Mouse (Mus musculus) MEL (cell line): Measurements from ENCODE around the gene B430306N03Rik. TPM values are rescaled to one million over a fixed set of nuclear protein-coding genes. Genes with fewer than 3 reads are reported as not detected.

Source experiments
- DNase-seq: peaks from one replicate; pipeline ENCODE4 v3.0.0; 2011; ENCODE audit warnings: low read depth, low spot score
- H3K27ac ChIP-seq: 2 replicates; pipeline ENCODE4 v1.5.1; 2012; ENCODE audit warnings: low read depth, mild to moderate bottlenecking, control low read depth, low read length, moderate library complexity; ENCODE audit not compliant: control insufficient read depth
- H3K27me3 ChIP-seq, 2 experiments: fragments of 150-350 bp in 1 of 2; sonication (generic) in 1 of 2; 2 replicates each; pipeline ENCODE4 v1.6.1; 2012; ENCODE audit warnings: low read length in 2 of 2, mild to moderate bottlenecking in 2 of 2, improper control_type of control experiment in 1 of 2, moderate library complexity in 1 of 2; ENCODE audit not compliant: insufficient read depth in 2 of 2, control insufficient read depth in 1 of 2
- H3K36me3 ChIP-seq, 2 experiments: 2 replicates each; pipeline ENCODE4 v1.6.1; 2012 to 2014; ENCODE audit warnings: low read length in 2 of 2, improper control_type of control experiment in 1 of 2, inconsistent platforms in 1 of 2, mild to moderate bottlenecking in 1 of 2; ENCODE audit not compliant: insufficient read depth in 2 of 2, control insufficient read depth in 1 of 2
- H3K4me1 ChIP-seq, 2 experiments: fragments of 150-350 bp in 1 of 2; sonication (generic) in 1 of 2; 2 replicates each; pipeline ENCODE4 v1.6.1; 2012; ENCODE audit warnings: low read length in 2 of 2, improper control_type of control experiment in 1 of 2, mild to moderate bottlenecking in 1 of 2; ENCODE audit not compliant: insufficient read depth in 2 of 2, control insufficient read depth in 1 of 2
- H3K4me3 ChIP-seq, 2 experiments: fragments of 150-350 bp in 1 of 2; sonication (generic) in 1 of 2; 2 replicates each; pipeline ENCODE4 v1.5.1; 2012; ENCODE audit warnings: low read depth in 2 of 2, low read length in 2 of 2, mild to moderate bottlenecking in 2 of 2, moderate library complexity in 2 of 2, control low read depth in 1 of 2, improper control_type of control experiment in 1 of 2; ENCODE audit not compliant: control insufficient read depth in 1 of 2, insufficient read depth in 1 of 2
- H3K79me2 ChIP-seq: 2 replicates; pipeline ENCODE4 v1.6.1; 2012; ENCODE audit warnings: mild to moderate bottlenecking, low read length, moderate library complexity; ENCODE audit not compliant: control insufficient read depth, poor library complexity, insufficient read depth
- H3K9ac ChIP-seq: 2 replicates; pipeline ENCODE4 v1.6.1; 2012; ENCODE audit warnings: low read depth, mild to moderate bottlenecking, control low read depth, low read length, moderate library complexity; ENCODE audit not compliant: control insufficient read depth, poor library complexity, severe bottlenecking
- H3K9me3 ChIP-seq: fragments of 150-350 bp; sonication (generic); replicated peaks from 2 replicates; pipeline ENCODE4 v1.6.1; 2012; ENCODE audit warnings: mild to moderate bottlenecking, low read length, improper control_type of control experiment, moderate library complexity; ENCODE audit not compliant: insufficient read depth
- BHLHE40 ChIP-seq: IDR thresholded peaks from 2 replicates; pipeline ENCODE4 v1.6.1; 2012; ENCODE audit warnings: low read depth, mild to moderate bottlenecking, inconsistent platforms, low read length, improper control_type of control experiment, borderline replicate concordance
- CHD1 ChIP-seq: IDR thresholded peaks from 2 replicates; pipeline ENCODE4 v1.6.1; 2012; ENCODE audit warnings: low read depth, mild to moderate bottlenecking, inconsistent platforms, low read length, improper control_type of control experiment
- CTCF ChIP-seq, 3 experiments: IDR thresholded peaks in 2 of 3; conservative IDR thresholded peaks in 1 of 3; 2 replicates each; pipeline ENCODE4 v1.5.1; 2011 to 2012; ENCODE audit warnings: low read length in 3 of 3, low read depth in 2 of 3, mild to moderate bottlenecking in 2 of 3, improper control_type of control experiment in 1 of 3, inconsistent platforms in 1 of 3, mixed read lengths in 1 of 3, moderate library complexity in 1 of 3; ENCODE audit not compliant: control insufficient read depth in 1 of 3, insufficient read depth in 1 of 3, poor library complexity in 1 of 3, severe bottlenecking in 1 of 3
- ELF1 ChIP-seq: IDR thresholded peaks from 2 replicates; pipeline ENCODE4 v1.6.1; 2014; ENCODE audit warnings: low read depth, mild to moderate bottlenecking, inconsistent platforms, low read length, improper control_type of control experiment, moderate library complexity
- ETS1 ChIP-seq: IDR thresholded peaks from 2 replicates; pipeline ENCODE4 v1.6.1; 2012; ENCODE audit warnings: low read depth, mild to moderate bottlenecking, inconsistent platforms, low read length, improper control_type of control experiment, moderate library complexity
- HCFC1 ChIP-seq: IDR thresholded peaks from 2 replicates; pipeline ENCODE4 v1.6.1; 2012; ENCODE audit warnings: low read depth, mild to moderate bottlenecking, inconsistent platforms, low read length, improper control_type of control experiment, moderate library complexity
- JUND ChIP-seq: IDR thresholded peaks from 2 replicates; pipeline ENCODE4 v1.6.1; 2011; ENCODE audit warnings: low read depth, mild to moderate bottlenecking, improper control_type of control experiment, low read length
- MAFK ChIP-seq: IDR thresholded peaks from 2 replicates; pipeline ENCODE4 v1.6.1; 2011; ENCODE audit warnings: low read depth, mild to moderate bottlenecking, low read length, improper control_type of control experiment, borderline replicate concordance
- MAZ ChIP-seq: IDR thresholded peaks from 2 replicates; pipeline ENCODE4 v1.6.1; 2012; ENCODE audit warnings: low read depth, mild to moderate bottlenecking, inconsistent platforms, low read length, improper control_type of control experiment
- MEF2A ChIP-seq: IDR thresholded peaks from 2 replicates; pipeline ENCODE4 v1.6.1; 2014; ENCODE audit warnings: low read depth, mild to moderate bottlenecking, inconsistent platforms, low read length, improper control_type of control experiment; ENCODE audit not compliant: poor library complexity, insufficient replicate concordance, severe bottlenecking; ENCODE audit errors: extremely low read depth
- MXI1 ChIP-seq: IDR thresholded peaks from 2 replicates; pipeline ENCODE4 v1.6.1; 2011; ENCODE audit warnings: mild to moderate bottlenecking, low read depth, low read length, improper control_type of control experiment
- NELFE ChIP-seq: IDR thresholded peaks from 2 replicates; pipeline ENCODE4 v1.6.1; 2011; ENCODE audit warnings: low read depth, low read length, improper control_type of control experiment
- NRF1 ChIP-seq: IDR thresholded peaks from 2 replicates; pipeline ENCODE4 v1.6.1; 2014; ENCODE audit warnings: low read depth, mild to moderate bottlenecking, inconsistent platforms, low read length, improper control_type of control experiment, moderate library complexity; ENCODE audit not compliant: poor library complexity, insufficient read depth, severe bottlenecking
- POLR2A ChIP-seq, 2 experiments: IDR thresholded peaks; 2 replicates each; pipeline ENCODE4 v1.6.1; 2011 to 2012; ENCODE audit warnings: low read length in 2 of 2, mild to moderate bottlenecking in 2 of 2, control low read depth in 1 of 2, improper control_type of control experiment in 1 of 2, low read depth in 1 of 2, moderate library complexity in 1 of 2; ENCODE audit not compliant: control insufficient read depth in 1 of 2, insufficient read depth in 1 of 2, poor library complexity in 1 of 2
- POLR2AphosphoS5 ChIP-seq: IDR thresholded peaks from 2 replicates; pipeline ENCODE4 v1.6.1; 2012; ENCODE audit warnings: low read depth, borderline replicate concordance, mild to moderate bottlenecking, inconsistent platforms, low read length, moderate library complexity, mixed read lengths
- SMC3 ChIP-seq: IDR thresholded peaks from 2 replicates; pipeline ENCODE4 v1.6.1; 2011; ENCODE audit warnings: low read depth, low read length, improper control_type of control experiment
- TBP ChIP-seq: IDR thresholded peaks from 2 replicates; pipeline ENCODE4 v1.8.0; 2011; ENCODE audit warnings: low read depth, low read length, improper control_type of control experiment
- USF2 ChIP-seq, 2 experiments: IDR thresholded peaks; 2 replicates each; pipeline ENCODE4 v1.6.1; 2011 to 2012; ENCODE audit warnings: improper control_type of control experiment in 2 of 2, low read length in 2 of 2, borderline replicate concordance in 1 of 2, inconsistent platforms in 1 of 2, low read depth in 1 of 2, mild to moderate bottlenecking in 1 of 2; ENCODE audit not compliant: insufficient read depth in 1 of 2
- ZKSCAN1 ChIP-seq: IDR thresholded peaks from 2 replicates; pipeline ENCODE4 v1.6.1; 2012; ENCODE audit warnings: low read depth, mild to moderate bottlenecking, inconsistent platforms, low read length, improper control_type of control experiment, moderate library complexity
- ZMIZ1 ChIP-seq: IDR thresholded peaks from 2 replicates; pipeline ENCODE4 v1.6.1; 2012; ENCODE audit warnings: low read depth, mild to moderate bottlenecking, inconsistent platforms, low read length, improper control_type of control experiment, moderate library complexity
- ZNF384 ChIP-seq: IDR thresholded peaks from 2 replicates; pipeline ENCODE4 v1.6.1; 2012; ENCODE audit warnings: low read depth, mild to moderate bottlenecking, inconsistent platforms, low read length, improper control_type of control experiment
- polyA plus RNA-seq, 2 experiments: library from polyadenylated mRNA; stranded (reverse) in 1 of 2; unstranded in 1 of 2; fragments of >175 nt in 1 of 2; fragments of >200 nt in 1 of 2; gene quantifications; 2 replicates each; pipeline versions ENCODE4 v1.2.1 to v1.2.4; 2012; ENCODE audit warnings: low replicate concordance in 2 of 2, low read depth in 1 of 2; ENCODE audit not compliant: insufficient read length in 2 of 2, insufficient read depth in 1 of 2, missing spikeins in 1 of 2
- total RNA-seq: library from RNA; depleted of rRNA; stranded (reverse); fragments of 300-350 nt; gene quantifications from 2 replicates; pipeline ENCODE4 v1.2.3, GENCODE M21; 2012

B430306N03Rik gene
- total and polyA plus RNA-seq, 3 experiments: 0.19 to 0.68 TPM; not detected in 1

DNA sequence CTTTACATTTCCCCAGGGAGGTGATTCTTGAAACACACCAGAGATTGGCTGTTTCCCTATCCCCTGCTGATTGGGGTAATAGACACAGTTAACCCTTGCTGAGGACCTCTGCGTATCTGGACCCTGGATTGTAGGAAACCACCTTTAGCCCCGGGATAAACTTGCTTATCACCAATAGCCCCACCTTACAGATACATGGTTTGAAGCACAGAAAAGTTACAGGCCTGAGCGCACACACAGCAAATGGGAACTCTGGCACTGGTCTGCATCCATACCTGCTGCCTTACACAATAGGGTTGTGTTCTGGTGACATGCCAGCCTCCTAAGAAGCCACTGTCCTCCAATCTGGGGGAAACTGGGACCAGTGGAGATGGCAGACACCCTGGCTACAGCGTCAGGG, 29.9 kb downstream of the B430306N03Rik start:
- Histone ChIP-seq H3K9me3 (no peaks in the 10 kb centered on the region), H3K9ac (no peak overlapping the region), H3K4me1 (peaks cover 5 to 16% of the 10 kb centered on the region in 2 experiments), H3K27me3 (no peaks in the 10 kb centered on the region)
- DNase-seq: no peak
- TF ChIP-seq BHLHE40 (no peak), MAZ (no peak), MAFK (no peak), ZNF384 (no peak), CHD1 (no peak), ETS1 (no peak), SMC3 (no peak), HCFC1 (no peak), ZMIZ1 (no peak), MXI1 (no peak)
- TF ChIP-seq, all 39 proteins: peak for 0
- Histone ChIP-seq H3K36me3 (peaks cover 0 to 10% of the 10 kb centered on the region in 2 experiments; a peak in 2 of 4 replicates), H3K27ac (no peak overlapping the region), H3K4me3 (no peak overlapping the region), H3K79me2 (no peaks in the 10 kb centered on the region)

GRCm38 (mm10) chr17:48346231-48346630, 30.3 kb downstream of the B430306N03Rik start, which contains the start of gene Trem2:
TSS of gene Trem2 (plus strand) at chr17:48346401.
- Histone ChIP-seq H3K36me3 (peaks cover 0 to 5% of the 10 kb centered on the region in 2 experiments; a peak in 2 of 4 replicates), H3K9me3 (no peaks in the 10 kb centered on the region), H3K79me2 (no peaks in the 10 kb centered on the region), H3K27me3 (no peaks in the 10 kb centered on the region), H3K9ac (no peak within 1 kb of the TSS), H3K27ac (no peak within 1 kb of the TSS), H3K4me1 (peaks cover 3 to 12% of the 10 kb centered on the region in 2 experiments), H3K4me3 (no peak within 1 kb of the TSS)
- TF ChIP-seq ZMIZ1 (no peak), CTCF (IDR thresholded peaks at IDR 0.05 in 2 of 3, conservative IDR thresholded peaks at IDR 0.05 in 1 of 3; ENCODE audit: control insufficient read depth in 1 of 3, insufficient read depth in 1 of 3, low read depth in 2 of 3, low read length in 3 of 3, poor library complexity in 1 of 3, severe bottlenecking in 1 of 3) (no peak), MEF2A (no peak), POLR2AphosphoS5 (no peak), JUND (no peak), USF2 (IDR thresholded peaks at IDR 0.05; ENCODE audit: borderline replicate concordance in 1 of 2, insufficient read depth in 1 of 2, low read depth in 1 of 2, low read length in 2 of 2) (no peak), ZKSCAN1 (no peak), MAFK (no peak), MAZ (no peak), NELFE (no peak), NRF1 (no peak), ELF1 (no peak), POLR2A (IDR thresholded peaks at IDR 0.05; ENCODE audit: control insufficient read depth in 1 of 2, insufficient read depth in 1 of 2, low read depth in 1 of 2, low read length in 2 of 2, poor library complexity in 1 of 2) (no peak), TBP (no peak)
- no peak for DNase-seq
